Mouse (Mus musculus) cerebellum, adult 11-12 months (tissue): ENCODE results near the gene Chd4.
"Not testable (repeated sequence)": the region's sequence is repeated elsewhere in the genome, so short reads cannot be mapped to it uniquely, and the experiment has no call there.

ENCODE experiments used
- DNase-seq: peaks from one replicate; pipeline ENCODE4 v3.0.0; 2022

Gene Chd4

DNA sequence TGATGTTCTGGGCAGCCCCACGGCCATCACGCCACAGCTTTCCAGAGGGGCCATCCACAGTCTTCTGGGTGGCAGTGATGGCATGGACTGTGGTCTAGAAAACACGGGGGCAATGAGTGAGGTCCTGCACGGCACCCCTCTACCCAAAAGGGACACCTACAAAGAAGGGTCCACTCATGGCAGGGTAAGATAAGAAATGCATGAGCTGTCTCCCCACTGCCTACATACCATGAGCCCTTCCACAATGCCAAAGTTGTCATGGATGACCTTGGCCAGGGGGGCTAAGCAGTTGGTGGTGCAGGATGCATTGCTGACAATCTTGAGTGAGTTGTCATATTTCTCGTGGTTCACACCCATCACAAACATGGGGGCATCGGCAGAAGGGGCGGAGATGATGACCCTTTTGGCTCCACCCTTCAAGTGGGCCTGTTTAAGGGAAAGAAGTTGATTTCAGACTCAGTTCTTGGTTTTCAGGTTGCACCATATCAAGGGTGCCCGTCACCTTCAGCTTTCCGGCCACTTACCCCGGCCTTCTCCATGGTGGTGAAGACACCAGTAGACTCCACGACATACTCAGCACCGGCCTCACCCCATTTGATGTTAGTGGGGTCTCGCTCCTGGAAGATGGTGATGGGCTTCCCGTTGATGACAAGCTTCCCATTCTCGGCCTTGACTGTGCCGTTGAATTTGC, 67.0 kb downstream of the Chd4 start:
- not testable (repeated sequence) for DNase-seq

GRCm38 (mm10) chr6:125163801-125164657, 68.2 kb downstream of the Chd4 start:
- DNase-seq = peak; percentile 70

GRCm38 (mm10) chr6:125164672-125165327, 69.0 kb downstream of the Chd4 start:
- DNase-seq = peak; percentile 84

GRCm38 (mm10) chr6:125165328-125165891, 69.6 kb downstream of the Chd4 start:
- DNase-seq = peak; percentile 99

DNA sequence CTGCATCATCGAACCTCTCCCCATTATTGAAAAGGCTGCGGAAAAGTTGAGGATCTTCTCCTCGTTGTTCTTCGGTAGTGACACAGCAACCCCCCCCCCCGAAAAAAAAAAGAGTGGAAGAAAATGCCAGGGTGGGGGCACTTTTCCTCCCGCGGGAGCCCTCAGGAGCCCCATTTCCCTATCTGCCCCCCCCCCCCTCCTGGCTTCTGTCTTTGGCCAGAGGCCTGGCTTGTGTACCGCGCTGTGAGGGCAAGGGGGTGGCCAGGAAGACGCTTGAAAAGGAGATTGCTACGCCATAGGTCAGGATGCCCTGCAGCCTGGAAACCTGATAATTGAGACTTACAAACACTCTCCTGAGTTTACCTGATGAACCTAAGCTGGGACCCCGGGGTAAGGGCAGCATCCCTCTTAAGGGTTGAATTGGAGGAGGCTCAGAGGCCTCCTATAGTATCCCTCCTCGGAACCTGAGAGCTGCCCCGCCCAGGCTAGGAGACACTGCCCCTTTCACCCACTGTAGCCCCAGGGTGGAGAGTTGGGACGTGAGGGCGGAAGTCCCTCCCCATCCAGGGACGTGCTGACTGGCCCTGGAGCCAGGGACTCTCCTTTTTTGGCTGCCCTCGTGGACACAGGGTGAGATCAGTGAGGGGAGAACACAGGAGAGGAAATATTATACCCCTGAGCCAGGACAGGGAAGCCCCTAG, 70.4 kb downstream of the Chd4 start, which contains the start of gene Gapdh:
Gapdh (minus strand) TSS at position 417 of the 701 bp plus-strand sequence.
- peak; percentile 90 for DNase-seq

DNA sequence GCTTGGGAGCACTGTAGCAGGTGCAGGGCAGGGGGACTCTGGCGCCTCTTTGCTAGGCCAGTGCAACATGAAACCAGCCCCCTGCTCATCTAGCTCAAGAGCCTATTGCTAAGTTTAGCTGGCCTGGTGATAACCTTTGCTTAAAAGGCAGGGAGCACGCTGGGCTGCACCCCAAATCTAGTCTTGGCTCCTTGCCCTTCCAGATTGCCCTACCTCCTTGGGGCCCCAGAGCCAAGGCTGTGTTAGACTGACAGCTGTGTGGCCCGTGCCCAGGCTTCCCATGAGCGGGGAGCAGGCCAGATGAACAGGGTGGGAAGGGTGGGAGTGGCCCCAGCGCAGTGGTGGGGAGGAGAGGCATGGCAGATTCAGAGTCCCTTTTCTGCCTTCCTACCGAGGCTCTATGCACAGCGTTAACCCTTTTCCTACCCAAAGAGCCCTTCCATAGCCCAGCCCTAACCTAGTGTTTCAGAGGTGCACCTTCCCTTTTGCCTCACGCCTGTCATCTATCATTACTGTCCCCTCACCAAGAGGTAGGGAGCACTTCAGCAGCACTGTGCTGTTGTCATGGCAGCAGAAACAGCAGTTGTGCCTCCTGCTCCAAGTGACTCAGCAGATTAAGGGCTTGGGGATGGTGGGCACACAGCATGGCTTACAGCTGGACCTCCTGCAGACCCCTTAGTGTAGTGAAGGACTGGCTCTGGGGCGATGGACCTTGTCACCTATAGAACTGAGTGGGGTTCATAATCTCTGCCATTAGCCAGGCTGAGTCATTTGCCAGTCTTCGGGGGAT, 71.3 kb downstream of the Chd4 start:
- peak; percentile 75 for DNase-seq

- DNase-seq = no peak
These were observed 72.3 kb downstream of the Chd4 start for GRCm38 (mm10) chr6:125168086-125168485.

GRCm38 (mm10) chr6:125170194-125170593, 74.4 kb downstream of the Chd4 start:
- no peak for DNase-seq

DNA sequence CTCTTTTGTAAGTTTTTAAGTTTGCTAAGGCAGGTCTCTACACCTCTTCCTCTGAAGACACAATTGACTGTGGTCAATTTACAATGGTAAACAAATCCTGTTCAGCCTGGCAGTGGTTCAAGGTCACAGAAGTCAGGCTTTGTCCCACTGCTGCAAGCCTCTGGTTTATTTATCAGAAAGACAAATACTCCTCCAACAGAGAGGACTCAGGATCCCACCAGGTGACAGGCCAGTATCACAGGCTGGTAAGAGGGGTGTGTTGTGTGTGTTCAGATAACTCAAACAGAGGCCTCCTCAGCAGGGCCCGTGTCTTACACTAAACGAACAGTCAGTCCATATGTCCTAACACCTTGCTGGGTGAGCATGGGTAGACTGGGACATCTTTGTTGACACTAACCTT, 76.7 kb downstream of the Chd4 start:
- no peak for DNase-seq

DNA sequence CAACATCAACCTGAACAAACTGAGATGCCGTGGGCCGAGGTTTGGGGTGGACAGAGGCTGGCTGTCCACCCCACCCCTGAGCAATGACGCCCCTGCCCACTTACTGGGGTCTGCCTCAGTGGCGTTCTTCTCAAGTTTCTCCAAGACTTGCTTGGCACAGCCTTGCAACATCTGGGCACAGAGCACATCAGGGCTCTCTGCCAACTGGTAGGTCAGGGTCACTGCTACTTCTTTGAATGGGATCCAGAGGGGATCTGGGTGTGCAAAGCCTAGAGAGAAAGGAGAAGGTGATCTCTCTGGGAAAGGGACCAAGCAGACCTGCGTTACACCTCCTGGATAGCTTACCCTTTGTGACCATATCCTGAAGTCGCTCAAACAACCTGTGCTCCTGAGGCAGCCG, 77.5 kb downstream of the Chd4 start:
- DNase-seq = no peak

- no peak for DNase-seq
These were observed 79.7 kb downstream of the Chd4 start for GRCm38 (mm10) chr6:125175469-125175868.

DNA sequence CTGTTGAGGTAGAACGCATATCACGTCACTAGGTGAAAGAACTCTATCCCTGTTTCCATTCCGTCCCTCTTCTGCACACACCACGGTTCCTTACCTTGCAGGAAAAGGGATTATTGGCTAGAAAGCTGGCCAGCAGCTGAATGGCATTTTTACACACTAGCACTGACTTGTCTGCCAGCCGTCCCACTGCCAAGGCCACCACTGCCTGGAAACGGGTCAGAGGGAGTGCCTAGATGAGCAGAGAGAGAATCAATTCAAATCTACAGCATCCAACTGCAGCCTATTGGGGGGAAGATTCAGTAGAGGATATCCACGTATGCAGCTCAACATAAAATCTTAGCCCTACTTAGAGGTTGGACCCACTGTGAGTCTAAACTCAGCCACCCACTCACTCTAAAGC, 83.8 kb downstream of the Chd4 start:
- no peak for DNase-seq
